In genomic region chr2:20547349-20547677, GRCm38 (mm10) we compare ENCODE assay signal across 9 mouse cellular contexts.
DNase-seq lines count a peak whose midpoint lies in the region; ATAC-seq and TF ChIP-seq lines count a peak whose summit lies in the region.
"Had no signal": no experiment of that assay in that cellular context is flagged by ENCODE, and none has a peak within 500 bp of the region (broad histone marks: within the 10 kb centered on the region; RNA-seq: fewer than 3 reads in every experiment).

No protein-coding gene starts in this region.

- WGBS in embryonic facial prominence, embryonic 10.5 days, result 8% methylated on average over 5 of the region's 5 CpGs
- WGBS in intestine, embryonic 16.5 days, result 16% methylated on average over 5 of the region's 5 CpGs
- WGBS in lung, embryonic 16.5 days, result 11% methylated on average over 5 of the region's 5 CpGs

- H3K9ac ChIP-seq in intestine, embryonic 16.5 days (ENCODE audit: low read depth, low read length), result no peak overlapping the region
- H3K9ac ChIP-seq in lung, embryonic 16.5 days (ENCODE audit: low read length), result peak overlapping the region; percentile 43

- peaks cover 11% of the 10 kb centered on the region; the same call in 1 of the 2 replicates for H3K9me3 ChIP-seq in E14TG2a.4 (ENCODE audit: low read length)
- no peaks in the 10 kb centered on the region for H3K9me3 ChIP-seq in embryonic facial prominence, embryonic 10.5 days
- no peaks in the 10 kb centered on the region for H3K9me3 ChIP-seq in intestine, embryonic 16.5 days (ENCODE audit: control insufficient read depth, low read length)
- H3K9me3 ChIP-seq in lung, embryonic 16.5 days (ENCODE audit: control insufficient read depth, low read length), result no peaks in the 10 kb centered on the region

- DNase-seq in embryonic facial prominence, embryonic 10.5 days (ENCODE audit: low spot score), result peak; percentile 52
- DNase-seq in spleen, adult 12 weeks (ENCODE audit: low spot score), result no peak
- DNase-seq in left cerebral cortex, postnatal 36 days (ENCODE audit: low spot score in 2 of 2), result no peak
- no peak for DNase-seq in adrenal gland, postnatal 25 days
- no peak for DNase-seq in gastrocnemius, postnatal 36 days

- peaks cover 27% of the 10 kb centered on the region for H3K36me3 ChIP-seq in E14TG2a.4 (ENCODE audit: insufficient read depth, low read length)
- H3K36me3 ChIP-seq in embryonic facial prominence, embryonic 10.5 days (replicated peaks), result 0 out of 2 replicates have a peak, but pooled peaks cover 3% of the 10 kb centered on the region
- no peaks in the 10 kb centered on the region for H3K36me3 ChIP-seq in intestine, embryonic 16.5 days (ENCODE audit: control insufficient read depth, insufficient read depth, low read length)
- no peaks in the 10 kb centered on the region for H3K36me3 ChIP-seq in lung, embryonic 16.5 days (ENCODE audit: control insufficient read depth, insufficient read depth, low read length)

- no peaks in the 10 kb centered on the region for H3K27me3 ChIP-seq in E14TG2a.4 (ENCODE audit: insufficient read depth, low read length)
- no peaks in the 10 kb centered on the region for H3K27me3 ChIP-seq in embryonic facial prominence, embryonic 10.5 days (replicated peaks; ENCODE audit: low read depth, poor library complexity, severe bottlenecking)
- H3K27me3 ChIP-seq in intestine, embryonic 16.5 days (replicated peaks; ENCODE audit: control insufficient read depth, insufficient read depth, low read length), result no peaks in the 10 kb centered on the region
- no peaks in the 10 kb centered on the region for H3K27me3 ChIP-seq in lung, embryonic 16.5 days (ENCODE audit: control insufficient read depth, insufficient read depth, low read depth, low read length)

- ATAC-seq in intestine, embryonic 16.5 days, result peak; percentile 95
- peak; percentile 96 for ATAC-seq in lung, embryonic 16.5 days (ENCODE audit: low read depth)

- intact Hi-C loops in left cerebral cortex, postnatal 36 days (cut with DNase I), result no loop called here
- intact Hi-C loops in gastrocnemius, postnatal 36 days (cut with DNase I), result no loop called here

- peak overlapping the region; percentile 52 for H3K4me2 ChIP-seq in intestine, embryonic 16.5 days (ENCODE audit: low read depth, low read length)
- H3K4me2 ChIP-seq in lung, embryonic 16.5 days (ENCODE audit: low read depth, low read length), result peak overlapping the region; percentile 54

- peaks cover 78% of the 10 kb centered on the region for H3K4me1 ChIP-seq in E14TG2a.4 (replicated peaks; ENCODE audit: low read depth, low read length)
- H3K4me1 ChIP-seq in embryonic facial prominence, embryonic 10.5 days, result peaks cover 28% of the 10 kb centered on the region
- peaks cover 21% of the 10 kb centered on the region for H3K4me1 ChIP-seq in intestine, embryonic 16.5 days (ENCODE audit: control insufficient read depth, insufficient read depth, low read length)
- peaks cover 19% of the 10 kb centered on the region for H3K4me1 ChIP-seq in lung, embryonic 16.5 days (replicated peaks; ENCODE audit: control insufficient read depth, insufficient read depth, low read length)

- H3K4me3 ChIP-seq in E14TG2a.4 (replicated peaks; ENCODE audit: low read length), result peak overlapping the region; percentile 71
- peak overlapping the region; percentile 39 for H3K4me3 ChIP-seq in embryonic facial prominence, embryonic 10.5 days
- peak overlapping the region; percentile 37 for H3K4me3 ChIP-seq in intestine, embryonic 16.5 days (ENCODE audit: low read length)
- H3K4me3 ChIP-seq in lung, embryonic 16.5 days (ENCODE audit: low read length), result peak overlapping the region; percentile 42

- no peak overlapping the region for H3K27ac ChIP-seq in embryonic facial prominence, embryonic 10.5 days (replicated peaks)
- peak overlapping the region; percentile 82 for H3K27ac ChIP-seq in intestine, embryonic 16.5 days (ENCODE audit: low read length)
- H3K27ac ChIP-seq in lung, embryonic 16.5 days (ENCODE audit: low read length), result peak overlapping the region; percentile 94
- H3K27ac ChIP-seq: macrophage had no signal

- no peak for TF ChIP-seq CTCF in E14TG2a.4 (conservative IDR thresholded peaks at IDR 0.05; ENCODE audit: low read length)
